11 mouse cellular contexts compared by ENCODE assay signal in the genomic region with DNA sequence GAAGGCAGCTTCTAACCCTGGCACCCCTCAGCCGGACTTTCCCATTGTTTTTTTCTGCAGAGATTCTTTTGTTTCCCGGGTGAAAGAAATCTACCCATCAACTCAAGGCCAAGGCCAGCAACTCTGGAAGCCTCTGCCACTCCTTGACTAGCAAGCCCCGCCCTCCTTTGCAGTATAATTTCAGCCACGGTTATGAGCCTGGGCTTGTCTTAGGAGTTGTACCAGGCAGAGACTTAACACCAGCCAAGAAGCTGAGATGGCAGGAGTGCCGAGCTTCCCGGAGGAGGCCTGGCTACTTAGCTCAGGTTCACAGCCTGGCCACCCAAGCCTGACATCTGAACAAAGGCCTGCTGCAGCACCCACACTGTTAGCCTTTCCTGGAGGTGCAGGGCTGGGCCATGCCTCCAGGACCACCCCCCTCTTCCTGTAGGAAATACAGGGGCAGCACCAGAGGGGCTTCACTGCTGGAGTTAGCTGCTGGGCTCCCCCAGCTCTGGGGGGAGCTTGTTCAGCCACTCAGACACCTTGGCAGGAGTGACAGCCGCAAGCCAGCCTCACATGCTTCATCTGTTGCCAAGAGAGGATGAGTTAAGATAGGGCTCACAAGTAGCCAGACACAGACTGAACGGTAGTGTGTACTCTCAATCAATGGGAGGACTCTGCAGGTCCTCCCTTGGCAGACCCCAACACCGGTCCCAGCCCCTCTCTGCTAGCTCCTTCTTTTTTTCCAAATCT. TPM values are rescaled to one million over a fixed set of nuclear protein-coding genes. Genes with fewer than 3 reads are reported as not detected.
A peak's percentile ranks its signal among the peaks of the same experiment; 100 is the strongest.
DNase-seq lines count a peak whose midpoint lies in the region; ATAC-seq lines count a peak whose summit lies in the region.
"Had no signal": no experiment of that assay in that cellular context is flagged by ENCODE, and none has a peak within 500 bp of the region (broad histone marks: within the 10 kb centered on the region; RNA-seq: fewer than 3 reads in every experiment).

No protein-coding gene starts in this region.

- no peak overlapping the region for H3K9ac ChIP-seq in kidney, embryonic 14.5 days (ENCODE audit: low read depth, low read length)
- peak overlapping the region; percentile 9; the same call in 1 of the 2 replicates for H3K9ac ChIP-seq in forebrain, embryonic 11.5 days (ENCODE audit: low read length)
- H3K9ac ChIP-seq in hindbrain, embryonic 11.5 days (ENCODE audit: low read depth, low read length): peak overlapping the region; percentile 15; the same call in 1 of the 2 replicates
- H3K9ac ChIP-seq in neural tube, embryonic 13.5 days: peak overlapping the region; percentile 9; the same call in 1 of the 2 replicates
- H3K9ac ChIP-seq: liver, embryonic 12.5 days had no signal

- no peaks in the 10 kb centered on the region; the same call in 1 of the 2 replicates for H3K27me3 ChIP-seq in kidney, embryonic 14.5 days (ENCODE audit: control insufficient read depth, insufficient read depth, low read length)
- H3K27me3 ChIP-seq in forebrain, embryonic 11.5 days (ENCODE audit: control insufficient read depth, insufficient read depth, low read length): no peaks in the 10 kb centered on the region
- H3K27me3 ChIP-seq in hindbrain, embryonic 11.5 days (ENCODE audit: control insufficient read depth, insufficient read depth, low read length): no peaks in the 10 kb centered on the region; the same call in 1 of the 2 replicates
- no peaks in the 10 kb centered on the region for H3K27me3 ChIP-seq in neural tube, embryonic 13.5 days

- H3K4me2 ChIP-seq in kidney, embryonic 14.5 days (replicated peaks; ENCODE audit: low read depth, low read length): no peak overlapping the region
- no peak overlapping the region for H3K4me2 ChIP-seq in forebrain, embryonic 11.5 days (ENCODE audit: low read depth, low read length, severe bottlenecking)
- no peak overlapping the region for H3K4me2 ChIP-seq in hindbrain, embryonic 11.5 days (replicated peaks; ENCODE audit: low read depth, low read length)
- no peak overlapping the region for H3K4me2 ChIP-seq in neural tube, embryonic 13.5 days
- H3K4me2 ChIP-seq: liver, embryonic 12.5 days had no signal

- H3K27ac ChIP-seq in kidney, embryonic 14.5 days (ENCODE audit: low read depth, low read length): no peak overlapping the region
- no peak overlapping the region for H3K27ac ChIP-seq in forebrain, embryonic 11.5 days (ENCODE audit: low read depth, low read length)
- 0 out of 2 replicates have a peak overlapping the region, but pooled peaks have one; percentile 1 for H3K27ac ChIP-seq in hindbrain, embryonic 11.5 days (ENCODE audit: low read depth, low read length)
- H3K27ac ChIP-seq in neural tube, embryonic 13.5 days (replicated peaks): peak overlapping the region; percentile 100
- H3K27ac ChIP-seq: liver, embryonic 12.5 days had no signal

- H3K9me3 ChIP-seq in kidney, embryonic 14.5 days (ENCODE audit: control insufficient read depth, low read length): no peaks in the 10 kb centered on the region
- H3K9me3 ChIP-seq in forebrain, embryonic 11.5 days (ENCODE audit: control insufficient read depth, low read length): no peaks in the 10 kb centered on the region
- no peaks in the 10 kb centered on the region for H3K9me3 ChIP-seq in hindbrain, embryonic 11.5 days (ENCODE audit: control insufficient read depth, low read length)
- H3K9me3 ChIP-seq in neural tube, embryonic 13.5 days: no peaks in the 10 kb centered on the region
- H3K9me3 ChIP-seq: liver, embryonic 12.5 days had no signal

- ATAC-seq in kidney, embryonic 14.5 days (ENCODE audit: low FRiP score, low TSS enrichment): peak; percentile 18; the same call in 1 of the 2 replicates
- no peak for ATAC-seq in forebrain, embryonic 11.5 days (replicated peaks; ENCODE audit: low FRiP score)
- no peak for ATAC-seq in hindbrain, embryonic 11.5 days (ENCODE audit: low FRiP score)
- no peak for ATAC-seq in neural tube, embryonic 13.5 days (ENCODE audit: low read depth)
- ATAC-seq: liver, embryonic 12.5 days had no signal

- DNase-seq in kidney, postnatal 25 days: no peak
- DNase-seq in forebrain, embryonic 11.5 days (ENCODE audit: low spot score): no peak
- no peak for DNase-seq in hindbrain, embryonic 11.5 days (ENCODE audit: low spot score)
- DNase-seq in lung, adult 18-20 months: no peak
- no peak for DNase-seq in frontal cortex, postnatal 25 days (ENCODE audit: low spot score in 2 of 2)
- DNase-seq: embryo, embryonic 11 days; kidney, adult 18-20 months had no signal

- WGBS in kidney, embryonic 14.5 days: 58% methylated on average over 9 of the region's 9 CpGs
- WGBS in forebrain, embryonic 11.5 days: 68% methylated on average over 9 of the region's 9 CpGs
- 58% methylated on average over 9 of the region's 9 CpGs for WGBS in hindbrain, embryonic 11.5 days
- WGBS in neural tube, embryonic 13.5 days: 66% methylated on average over 9 of the region's 9 CpGs

- no peaks in the 10 kb centered on the region; the same call in 1 of the 2 replicates for H3K36me3 ChIP-seq in kidney, embryonic 14.5 days (ENCODE audit: control insufficient read depth, insufficient read depth, low read length)
- H3K36me3 ChIP-seq in forebrain, embryonic 11.5 days (ENCODE audit: control insufficient read depth, insufficient read depth, low read length): no peaks in the 10 kb centered on the region
- H3K36me3 ChIP-seq in hindbrain, embryonic 11.5 days (ENCODE audit: control insufficient read depth, insufficient read depth, low read length): no peaks in the 10 kb centered on the region
- H3K36me3 ChIP-seq in neural tube, embryonic 13.5 days: peaks cover 8% of the 10 kb centered on the region; the same call in 1 of the 2 replicates
- H3K36me3 ChIP-seq: liver, embryonic 12.5 days had no signal

- no peak overlapping the region for H3K4me3 ChIP-seq in kidney, embryonic 14.5 days (ENCODE audit: low read length)
- H3K4me3 ChIP-seq in forebrain, embryonic 11.5 days (ENCODE audit: low read depth, low read length): no peak overlapping the region
- no peak overlapping the region for H3K4me3 ChIP-seq in hindbrain, embryonic 11.5 days (ENCODE audit: low read depth, low read length)
- no peak overlapping the region for H3K4me3 ChIP-seq in neural tube, embryonic 13.5 days
- H3K4me3 ChIP-seq: liver, embryonic 12.5 days had no signal

- H3K4me1 ChIP-seq in kidney, embryonic 14.5 days (ENCODE audit: control insufficient read depth, insufficient read depth, low read length): peaks cover 11% of the 10 kb centered on the region; the same call in 1 of the 2 replicates
- H3K4me1 ChIP-seq in forebrain, embryonic 11.5 days (replicated peaks; ENCODE audit: control insufficient read depth, insufficient read depth, low read length): peaks cover 20% of the 10 kb centered on the region
- peaks cover 16% of the 10 kb centered on the region for H3K4me1 ChIP-seq in hindbrain, embryonic 11.5 days (replicated peaks; ENCODE audit: control insufficient read depth, insufficient read depth, low read length)
- H3K4me1 ChIP-seq in neural tube, embryonic 13.5 days (replicated peaks): peaks cover 47% of the 10 kb centered on the region
- H3K4me1 ChIP-seq: liver, embryonic 12.5 days had no signal

RNA-seq across cellular contexts. Expression of a gene that starts 41.6 kb away (rescaled TPM):
- not detected in 2 replicates for polyA plus RNA-seq in kidney, embryonic 14.5 days (2014; fragmentation: Nextera tagmentation; extraction: Ambion mirVana)
- polyA plus RNA-seq in forebrain, embryonic 11.5 days (2014; fragmentation: Nextera tagmentation; extraction: Ambion mirVana): 0.39 TPM in 1 of 2 replicates, not detected in the other
- 0.21 and 0.56 TPM in 2 replicates for polyA plus RNA-seq in hindbrain, embryonic 11.5 days (2014; fragmentation: Nextera tagmentation; extraction: Ambion mirVana)
- polyA plus RNA-seq in neural tube, embryonic 13.5 days (2015; fragmentation: Nextera tagmentation; extraction: Ambion mirVana): 0.36 TPM in 1 of 2 replicates, not detected in the other
- polyA plus RNA-seq: liver, embryonic 12.5 days; testis, adult 2 months had no signal

Comparison
In these comparisons a context has a peak if more than half of its experiments do, and no peak if none do; other contexts are left out.
1. H3K27ac ChIP-seq: peak in hindbrain, embryonic 11.5 days (single experiment) and neural tube, embryonic 13.5 days (single experiment); none in kidney, embryonic 14.5 days (single experiment) and forebrain, embryonic 11.5 days (single experiment).